Mouse (Mus musculus): Measurements from ENCODE around the gene Ddx23. TPM values are rescaled to one million over a fixed set of nuclear protein-coding genes. Genes with fewer than 3 reads are reported as not detected.

Ddx23 gene
- total RNA-seq, 2 experiments from 2014 or later = 80.2 to 82.7 TPM

DNA sequence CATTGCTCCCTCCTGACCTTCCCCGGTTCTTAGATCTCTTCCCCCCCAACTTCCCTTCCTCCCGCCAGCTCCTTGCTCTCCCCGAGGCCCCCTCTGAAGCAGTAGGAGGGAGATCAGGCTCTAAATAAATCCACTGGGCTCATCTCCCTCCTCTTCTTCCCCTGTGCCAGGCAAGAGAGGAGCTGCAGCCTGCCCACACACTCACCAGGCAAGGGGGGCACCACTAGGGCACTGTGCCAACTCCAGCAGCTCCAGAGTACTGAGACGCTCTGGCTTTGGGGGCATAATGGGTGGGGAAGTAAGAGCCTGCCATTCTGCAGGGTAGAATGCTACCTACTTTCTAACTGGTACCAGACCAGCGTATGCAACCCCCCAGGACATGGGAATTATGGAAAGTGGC is 26.2 kb downstream of the Ddx23 start:
- intact Hi-C loops (cut with DNase I) = no loop called here
- peak; percentile 71 to 74 for DNase-seq (ENCODE audit: low spot score in 2 of 2)

DNA sequence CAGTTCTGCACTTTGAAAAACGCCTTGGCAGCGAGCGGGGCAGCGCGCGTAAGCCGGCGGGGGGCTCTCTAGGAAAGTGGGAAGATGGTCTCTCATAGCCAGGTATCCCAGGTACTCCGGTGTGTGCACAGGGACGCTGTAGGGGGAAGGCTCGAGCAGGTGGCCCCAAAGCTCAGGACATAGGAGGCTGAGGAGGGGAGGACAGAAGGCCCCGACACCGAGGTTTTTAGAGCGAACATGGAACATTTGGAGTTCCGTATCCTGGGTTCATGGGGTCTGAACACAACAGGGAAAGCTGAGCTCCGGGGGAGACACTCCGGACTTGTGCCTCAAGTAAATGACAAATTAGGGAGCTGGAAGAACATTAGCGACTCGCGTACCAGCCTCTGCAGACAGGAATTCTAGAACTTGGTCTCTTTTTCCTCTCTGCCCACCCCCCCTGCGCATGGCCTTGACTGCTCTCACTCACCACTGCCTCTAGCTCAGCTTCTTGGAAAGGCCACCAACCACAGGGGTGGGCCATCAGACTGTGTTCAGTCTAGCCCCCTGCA is 27.3 kb downstream of the Ddx23 start:
- peak in 1 of 2 experiments; percentile 12 for DNase-seq (ENCODE audit: low spot score in 2 of 2)
- intact Hi-C loops (cut with DNase I) = no loop called here

DNA sequence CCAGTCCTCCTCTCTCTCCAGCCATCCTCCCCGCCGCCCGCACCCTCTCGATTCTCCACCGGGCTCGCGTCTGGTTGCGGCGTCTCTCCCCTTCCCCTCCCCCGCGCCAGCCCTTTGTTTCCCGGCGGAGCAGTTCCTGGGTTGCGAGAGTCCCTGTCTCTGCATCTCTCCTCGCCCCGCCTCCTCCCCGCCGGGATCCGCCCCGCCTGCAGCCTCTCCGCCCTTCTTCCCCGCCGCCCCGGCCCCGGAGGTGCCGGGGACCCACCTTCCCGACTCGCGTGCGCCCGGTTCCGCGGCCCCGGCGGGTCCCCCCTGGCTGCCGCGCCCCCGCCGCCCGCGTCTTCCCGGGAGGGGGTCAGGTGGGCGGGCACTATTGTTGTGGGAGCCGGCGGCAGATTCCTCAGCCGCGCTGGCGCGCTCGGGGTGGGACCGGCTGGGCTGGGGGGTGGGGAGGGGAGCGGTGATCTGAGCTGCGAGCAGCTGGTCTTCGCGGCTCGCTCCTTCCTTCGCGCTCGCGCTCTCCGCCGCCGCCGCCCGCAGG is 28.1 kb downstream of the Ddx23 start:
- intact Hi-C loops (cut with DNase I) = no loop called here

DNA sequence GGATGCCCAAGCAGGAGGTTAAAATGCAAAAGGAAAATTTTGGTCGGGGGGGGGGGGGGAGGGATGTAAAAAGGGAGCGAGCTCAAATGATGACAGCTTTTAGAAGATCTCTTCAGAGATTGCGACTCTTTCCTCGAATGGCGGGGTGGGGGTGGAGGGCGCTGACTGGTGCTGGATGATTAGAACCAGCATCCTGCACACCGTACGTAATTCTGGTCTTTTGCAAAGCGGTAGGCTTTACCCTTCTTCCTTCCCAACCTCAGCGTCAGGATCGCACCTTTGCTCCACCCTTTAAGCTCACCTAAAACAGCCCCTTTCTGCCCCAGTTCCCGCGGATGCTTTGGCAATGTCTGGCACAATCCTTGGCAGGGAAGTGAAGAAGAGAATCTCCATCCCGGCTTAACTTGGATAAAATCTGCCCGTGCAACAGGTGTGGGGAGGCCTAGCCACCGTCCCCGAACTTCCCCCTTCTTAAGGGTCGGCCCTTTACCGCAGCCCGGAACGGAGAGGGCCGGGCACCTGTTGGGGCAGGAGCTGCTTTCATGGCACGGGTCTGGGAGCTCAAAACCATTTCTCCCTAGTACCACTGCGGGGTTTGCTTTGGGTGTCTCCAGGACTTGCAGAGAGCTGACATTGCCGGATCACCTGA is 28.7 kb downstream of the Ddx23 start:
- intact Hi-C loops (cut with DNase I) = no loop called here
- peak in 1 of 2 experiments; percentile 44 for DNase-seq (ENCODE audit: low spot score in 2 of 2)

More for the DNA sequence above, 28.1 kb downstream of the Ddx23 start:
- DNase-seq (ENCODE audit: low spot score in 2 of 2) = peak; percentile 85 to 87

DNA sequence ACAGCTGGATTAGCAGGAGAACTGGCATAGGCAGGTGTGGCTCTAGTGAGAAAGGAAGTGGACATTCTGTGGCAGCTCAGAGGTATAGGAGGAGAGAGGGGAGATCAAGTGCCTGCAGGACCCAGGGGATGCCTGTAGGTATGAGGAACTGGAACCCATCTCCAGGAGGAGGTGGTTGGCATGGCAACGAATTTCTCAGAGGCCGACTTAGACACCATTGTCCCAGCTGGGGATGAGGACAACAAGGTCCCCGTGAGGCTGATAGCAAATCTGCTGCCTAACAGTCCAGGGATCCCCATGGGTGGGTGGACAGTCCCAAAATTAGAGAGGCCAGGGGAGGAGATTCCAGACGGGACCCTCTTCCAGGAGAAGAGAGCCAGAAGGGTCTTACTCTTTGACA is 29.8 kb downstream of the Ddx23 start:
- peak in 1 of 2 experiments; percentile 11 for DNase-seq (ENCODE audit: low spot score in 2 of 2)
- intact Hi-C loops (cut with DNase I) = no loop called here

DNA sequence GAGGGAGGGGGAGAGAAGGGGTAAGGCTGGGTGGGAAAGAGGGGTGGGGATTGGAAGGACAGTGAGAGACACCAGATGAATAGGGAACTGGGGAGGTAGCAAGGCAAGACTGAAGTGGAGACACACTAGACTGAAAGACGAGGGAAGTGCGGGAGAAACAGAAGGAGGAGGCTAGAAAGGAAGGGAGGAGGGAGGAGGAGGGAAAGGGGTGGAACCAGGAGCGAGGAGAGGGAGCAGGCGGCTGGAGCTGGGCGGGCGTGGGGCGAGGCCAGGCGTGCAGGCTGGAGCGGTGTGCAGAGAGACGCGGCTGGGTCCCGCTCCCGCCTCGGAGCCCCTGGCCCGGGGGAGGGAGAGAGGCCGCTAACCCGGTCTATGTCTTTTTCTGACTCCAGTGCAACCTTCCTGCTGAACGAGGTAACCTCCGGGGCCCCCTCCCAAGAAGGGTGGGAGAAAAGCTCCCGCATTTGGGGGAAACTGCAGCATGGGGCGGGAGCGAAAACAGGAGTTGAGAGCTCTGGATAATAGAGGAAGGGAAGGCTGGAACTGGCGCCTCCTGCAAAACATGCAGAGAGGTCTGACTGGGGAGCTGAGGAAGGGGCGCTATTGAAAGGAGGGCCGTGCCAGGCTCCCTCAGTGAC is 30.5 kb downstream of the Ddx23 start:
- intact Hi-C loops (cut with DNase I) = no loop called here
- peak; percentile 57 to 70 for DNase-seq (ENCODE audit: low spot score in 2 of 2)

DNA sequence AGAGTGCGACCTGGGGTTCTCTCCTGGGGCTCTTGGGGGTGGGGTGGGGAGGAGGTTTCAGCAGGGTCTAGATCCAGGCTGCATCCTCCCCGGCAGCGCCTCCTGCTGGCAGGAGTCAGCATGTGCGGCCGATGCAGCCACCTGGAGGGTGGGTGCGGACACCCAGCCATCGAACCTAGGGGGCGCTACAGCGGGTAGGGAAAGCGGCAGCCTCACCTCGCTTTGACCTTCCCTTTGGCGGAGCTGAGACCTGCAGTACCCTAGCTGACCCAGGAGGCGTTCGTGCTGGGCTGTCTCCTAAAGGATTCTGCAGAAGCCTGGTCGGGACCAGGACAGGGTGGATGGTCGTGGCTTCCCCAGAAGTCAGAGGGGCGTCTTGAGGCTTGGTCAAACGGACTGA is 31.2 kb downstream of the Ddx23 start:
- DNase-seq (ENCODE audit: low spot score in 2 of 2) = peak in 1 of 2 experiments; percentile 37
- intact Hi-C loops (cut with DNase I) = no loop called here

DNA sequence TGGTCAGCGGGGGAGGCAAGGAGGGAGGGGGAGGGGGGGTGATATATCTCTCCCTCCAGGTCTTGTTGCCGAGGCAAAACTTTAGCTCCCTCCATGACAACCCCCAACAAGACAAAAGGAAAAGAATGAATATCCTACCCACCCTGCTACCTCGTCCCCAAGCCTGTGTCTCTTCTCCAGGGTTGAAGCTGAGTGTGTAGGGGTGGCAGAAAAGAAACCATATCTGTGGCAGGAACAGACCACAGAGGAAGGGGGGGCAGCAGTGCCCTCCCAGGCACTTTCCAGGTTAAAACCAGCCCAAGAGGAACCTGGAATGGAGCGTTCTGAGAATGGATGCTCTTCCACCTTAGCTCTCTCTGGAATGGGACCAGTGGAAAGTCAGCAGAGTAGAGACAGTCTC is 32.2 kb downstream of the Ddx23 start, which contains the start of gene Cacnb3:
Gene Cacnb3 (plus strand): TSS at position 301 of the 400 bp plus-strand sequence.
- no peak for DNase-seq (ENCODE audit: low spot score in 2 of 2)
- intact Hi-C loops (cut with DNase I) = no loop called here

DNA sequence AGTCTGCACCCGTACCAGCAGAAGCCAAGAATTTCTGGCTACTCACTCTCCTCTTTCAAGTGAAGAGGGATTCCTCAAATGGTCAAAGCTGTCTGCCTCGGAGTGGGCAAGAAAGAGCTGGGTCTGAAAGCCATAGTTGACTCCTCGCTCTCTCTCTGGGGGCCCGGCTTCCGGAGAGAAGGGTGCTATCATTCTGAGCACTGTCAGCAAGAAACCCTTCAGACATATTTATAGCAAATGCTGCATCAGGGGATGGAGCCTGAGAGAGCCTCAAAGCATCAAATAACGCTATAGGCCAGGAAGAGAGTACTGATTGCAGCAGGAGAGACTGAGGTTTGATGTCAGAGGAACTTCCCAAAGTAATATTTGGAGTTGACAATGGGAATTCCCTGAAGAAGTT is 33.2 kb downstream of the Ddx23 start:
- DNase-seq (ENCODE audit: low spot score in 2 of 2) = no peak
- intact Hi-C loops (cut with DNase I) = no loop called here

DNA sequence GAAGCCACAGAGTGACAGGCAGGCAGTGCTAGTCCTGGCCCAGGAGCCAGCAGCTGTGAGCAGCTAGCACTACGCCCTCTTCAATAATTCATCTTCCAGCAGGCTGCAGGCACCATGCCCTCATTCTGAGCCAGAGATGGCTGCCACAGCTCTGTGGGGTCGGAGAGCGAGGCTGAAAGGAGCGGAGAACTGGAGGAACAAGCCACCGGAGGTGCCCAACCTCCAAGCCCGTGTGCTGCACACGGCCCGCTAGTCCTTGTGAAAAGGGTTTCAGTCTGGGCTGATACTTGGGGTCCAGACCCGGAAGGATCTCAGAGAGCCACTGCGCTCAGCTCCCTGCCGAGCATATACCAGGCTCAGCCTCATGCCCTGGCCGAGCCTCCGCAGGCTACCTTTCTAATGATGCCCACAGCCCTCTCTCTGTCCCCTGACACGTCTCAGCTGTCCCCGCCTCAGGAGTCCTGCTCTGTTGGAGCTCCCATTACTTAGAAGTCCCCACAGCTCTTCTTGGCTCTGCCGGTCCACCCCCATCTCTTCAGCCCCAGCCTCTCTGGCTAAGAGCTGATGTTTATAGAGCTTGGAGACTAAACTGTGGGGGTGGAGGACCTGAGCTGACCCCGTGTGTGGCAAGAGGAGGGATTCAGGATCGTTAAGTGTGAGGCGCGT is 34.0 kb downstream of the Ddx23 start:
- DNase-seq (ENCODE audit: low spot score in 2 of 2) = no peak
- intact Hi-C loops (cut with DNase I) = no loop called here

DNA sequence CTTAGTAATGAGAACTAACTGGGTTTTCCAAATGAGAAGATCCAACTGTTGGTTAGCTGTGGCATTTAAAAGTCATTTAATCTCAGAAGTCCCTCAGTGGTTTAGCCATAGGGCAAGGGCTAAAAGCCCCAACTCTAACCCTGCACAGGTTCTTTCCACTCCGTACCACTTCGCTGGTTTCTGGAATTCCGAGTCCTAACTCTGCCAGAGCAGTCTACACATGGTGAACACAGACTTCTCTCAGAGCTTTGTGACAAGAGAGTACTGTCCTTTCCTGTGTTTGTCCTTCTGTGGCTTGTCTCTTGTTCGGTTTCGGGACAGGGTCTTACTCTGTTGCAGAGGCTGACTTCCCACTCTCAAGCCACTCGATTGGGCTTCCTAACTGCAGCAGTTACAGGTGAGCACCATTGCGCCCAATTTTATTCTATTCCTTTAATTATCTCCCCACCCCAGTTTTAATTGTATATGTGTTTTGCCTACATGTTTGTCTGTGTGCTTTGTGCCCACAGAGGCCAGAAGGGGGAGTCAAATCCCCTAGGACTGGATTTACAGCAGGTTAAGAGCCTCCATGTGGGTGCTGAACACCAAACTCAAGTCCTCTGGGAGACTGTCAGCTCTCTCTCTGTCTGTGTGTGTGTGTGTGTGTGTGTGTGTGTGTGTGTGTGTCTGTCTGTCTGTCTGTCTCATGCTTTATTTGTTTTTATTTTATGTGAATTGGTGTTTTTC is 36.0 kb downstream of the Ddx23 start:
- intact Hi-C loops (cut with DNase I) = no loop called here

DNA sequence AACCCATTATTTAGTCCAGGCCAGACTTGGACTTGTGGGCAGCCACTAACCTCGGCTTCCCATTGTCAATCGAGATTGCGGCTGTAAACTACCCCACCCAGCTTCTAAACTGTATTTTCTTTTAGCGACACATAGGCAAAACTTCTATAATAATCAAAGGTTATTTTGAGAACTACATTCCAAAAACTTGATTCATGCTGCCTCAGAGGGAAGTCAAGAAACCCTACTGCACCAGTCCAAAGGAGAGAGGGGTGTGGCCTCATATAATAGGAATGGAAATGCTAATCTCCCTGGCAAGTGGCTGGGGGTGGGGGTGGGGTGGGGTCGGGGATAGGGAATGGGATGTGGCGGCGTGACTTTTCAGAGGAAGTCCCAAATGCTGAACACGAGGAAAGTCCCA is 36.6 kb downstream of the Ddx23 start:
- no peak for DNase-seq (ENCODE audit: low spot score in 2 of 2)

More for the DNA sequence above, 36.0 kb downstream of the Ddx23 start:
- DNase-seq (ENCODE audit: low spot score in 2 of 2) = no peak

DNA sequence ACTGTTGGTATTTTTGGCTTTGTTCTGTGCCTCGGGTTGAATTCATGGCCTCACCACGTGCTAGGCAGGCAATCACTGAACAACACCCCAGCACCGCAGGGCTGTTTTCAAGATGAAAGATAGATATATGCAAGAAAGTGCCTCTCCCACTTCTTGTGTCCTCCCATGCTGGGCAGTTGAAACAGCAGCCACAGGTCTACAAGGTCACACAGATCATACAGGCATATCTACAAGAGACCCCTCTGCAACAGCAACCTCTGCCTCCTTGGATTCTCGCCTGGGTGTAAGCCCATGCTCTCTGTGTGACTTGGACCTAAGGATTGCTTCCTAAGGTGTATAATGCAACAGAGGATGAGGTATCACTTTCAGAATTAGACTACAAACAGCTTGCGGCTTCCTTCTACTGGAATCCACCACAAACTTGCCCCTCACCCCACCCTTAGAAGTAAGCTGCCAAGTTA is 39.3 kb downstream of the Ddx23 start:
- intact Hi-C loops (cut with DNase I) = no loop called here
- no peak for DNase-seq (ENCODE audit: low spot score in 2 of 2)

More for the DNA sequence above, 36.6 kb downstream of the Ddx23 start:
- intact Hi-C loops (cut with DNase I) = no loop called here

DNA sequence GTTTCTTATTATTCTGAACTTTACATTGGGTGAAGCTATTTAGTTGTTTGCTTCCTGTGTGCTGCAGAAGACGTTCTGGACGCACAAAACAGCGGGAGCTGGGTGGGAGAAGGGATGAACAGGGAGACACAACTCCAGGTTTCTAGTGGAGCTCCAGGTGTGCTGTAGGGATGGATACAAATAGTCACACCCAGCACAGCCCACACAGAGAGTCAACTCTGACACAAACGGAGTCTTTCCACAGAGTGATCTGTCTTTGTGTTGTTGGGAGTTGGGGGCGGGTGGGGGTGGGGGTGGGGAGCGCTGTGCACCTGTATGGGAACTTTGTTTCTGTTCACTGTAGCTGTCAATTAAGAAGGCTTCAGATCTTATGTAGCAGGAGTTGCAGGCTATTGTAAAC is 40.0 kb downstream of the Ddx23 start:
- intact Hi-C loops (cut with DNase I) = no loop called here
- no peak for DNase-seq (ENCODE audit: low spot score in 2 of 2)

DNA sequence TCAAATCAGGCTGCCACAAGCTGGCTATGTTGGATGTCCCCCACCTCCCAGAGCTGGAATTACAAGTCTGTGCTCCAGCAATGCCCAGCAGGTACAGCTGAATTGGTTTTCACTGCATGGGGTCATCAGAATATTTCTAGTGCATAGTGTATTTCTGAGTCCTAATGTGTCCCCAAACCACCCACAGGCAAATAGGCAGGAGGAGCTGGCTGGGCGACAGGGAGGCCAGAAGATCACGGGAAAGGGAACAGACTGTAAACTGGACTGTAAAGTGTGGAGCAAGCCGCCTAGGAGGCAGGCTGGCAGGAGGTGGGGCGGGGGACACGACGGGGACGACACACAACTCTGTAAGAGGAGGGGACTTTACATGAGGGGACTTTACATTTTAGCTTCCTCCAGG is 40.5 kb downstream of the Ddx23 start:
- DNase-seq (ENCODE audit: low spot score in 2 of 2) = no peak
- intact Hi-C loops (cut with DNase I) = no loop called here

DNA sequence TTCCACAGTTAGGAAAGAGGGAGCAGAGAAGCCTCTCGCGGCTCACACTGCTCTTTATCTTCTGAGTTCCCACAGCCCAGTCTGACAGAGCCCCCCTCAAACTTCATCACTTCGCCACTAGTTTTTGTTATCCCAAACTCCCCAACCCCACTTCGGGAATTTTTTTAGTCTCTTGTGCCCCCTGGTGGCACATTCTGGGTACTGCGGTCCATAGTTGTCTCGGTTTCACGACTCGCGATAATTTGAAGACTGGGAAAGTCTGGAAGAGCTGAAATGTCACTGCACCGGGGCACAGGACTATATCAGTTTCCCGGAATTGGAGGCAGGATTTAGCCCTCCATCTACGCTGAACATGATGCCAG is 45.5 kb downstream of the Ddx23 start:
- peak; percentile 64 to 82 for DNase-seq (ENCODE audit: low spot score in 2 of 2)
- intact Hi-C loops (cut with DNase I) = loop anchor here (1.0 to 2.0 kb wide), 2 partner anchors 37 to 106 kb away; no protein-coding TSS in a partner anchor

DNA sequence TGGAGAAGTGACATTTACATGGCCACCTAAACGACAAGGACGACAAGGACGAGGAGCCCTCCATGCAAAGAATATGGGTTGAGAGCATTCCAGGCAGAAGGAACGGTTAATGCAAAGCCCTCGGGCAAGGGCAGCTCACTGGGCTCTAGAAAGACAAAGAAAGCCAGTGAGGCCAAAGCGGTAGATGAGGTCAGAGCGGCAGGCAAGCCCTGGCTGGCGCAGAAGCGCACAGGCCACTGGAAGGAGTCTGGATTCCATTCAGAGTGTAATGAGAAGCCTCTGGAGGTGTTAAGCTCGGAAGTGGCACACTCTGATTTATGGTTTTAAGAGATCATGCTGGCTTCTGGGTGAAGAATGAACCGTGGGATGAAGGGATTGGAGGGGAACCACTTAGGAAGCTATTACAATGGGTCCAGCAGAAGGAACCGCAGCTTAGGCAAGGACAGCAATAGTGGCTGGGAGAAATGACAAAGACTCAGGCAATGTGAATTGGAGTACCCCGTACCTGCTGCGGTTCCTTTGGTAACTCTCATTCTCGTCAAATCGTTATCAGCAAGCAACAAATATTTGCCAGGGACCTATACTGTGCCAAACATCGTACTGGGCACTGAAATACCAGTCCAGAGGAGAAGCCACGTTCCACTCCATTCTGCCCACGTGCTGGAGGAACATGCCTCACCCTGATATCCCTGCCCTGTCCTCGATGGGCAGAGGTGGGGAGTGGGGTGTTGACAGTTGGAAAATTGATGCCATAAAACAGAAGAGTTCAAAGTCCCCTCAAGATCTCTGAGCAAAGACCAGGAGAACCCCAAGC is 46.1 kb downstream of the Ddx23 start:
- no peak for DNase-seq (ENCODE audit: low spot score in 2 of 2)
- intact Hi-C loops (cut with DNase I) = loop anchor here (1.0 to 2.0 kb wide), 2 partner anchors 36 to 106 kb away; no protein-coding TSS in a partner anchor

DNA sequence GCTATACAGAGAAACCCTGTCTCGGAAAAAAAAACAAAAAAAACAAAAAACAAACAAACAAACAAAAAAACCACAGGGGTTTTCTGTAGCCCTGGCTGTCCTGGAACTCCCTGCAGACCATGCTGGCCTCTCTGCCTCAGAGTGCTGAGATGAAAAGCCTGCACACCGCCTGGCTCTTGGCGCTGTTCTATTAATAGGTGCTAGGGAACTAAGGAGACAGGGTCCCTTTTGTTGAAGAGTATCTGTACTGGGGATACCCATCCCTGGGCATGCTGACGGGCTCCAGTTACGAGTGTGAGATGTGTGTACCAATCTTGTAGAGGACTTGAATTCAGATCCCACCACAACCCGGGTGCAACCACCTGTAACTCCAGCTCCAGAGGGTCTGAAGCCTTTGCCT is 46.9 kb downstream of the Ddx23 start:
- intact Hi-C loops (cut with DNase I) = loop anchor here (2.0 kb wide), 1 partner anchor 105 kb away; no protein-coding TSS in a partner anchor
- DNase-seq (ENCODE audit: low spot score in 2 of 2) = no peak

DNA sequence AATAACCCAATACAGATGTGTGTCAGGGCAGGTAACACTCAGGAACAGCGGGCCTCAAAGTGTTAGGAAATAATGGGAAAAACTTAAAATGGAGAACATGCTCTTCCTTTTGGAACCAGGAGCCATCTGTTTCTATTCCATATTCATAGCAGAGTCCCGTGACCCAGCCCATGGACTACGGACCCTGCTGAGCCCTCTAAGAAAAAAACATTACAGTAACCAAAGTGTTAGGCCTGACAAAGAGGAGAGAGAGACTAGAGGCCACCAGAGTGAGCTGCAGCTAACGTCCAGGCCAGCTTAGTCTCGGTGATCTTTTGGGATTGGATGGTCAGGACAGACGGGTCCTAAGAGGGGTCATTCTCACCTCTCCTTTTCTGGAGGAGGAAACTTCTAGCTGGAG is 47.7 kb downstream of the Ddx23 start:
- intact Hi-C loops (cut with DNase I) = no loop called here
- DNase-seq (ENCODE audit: low spot score in 2 of 2) = no peak

Measured in left cerebral cortex, postnatal 36 days (tissue).